Mouse (Mus musculus): ENCODE data around the gene Stx8.

Stx8 gene

DNA sequence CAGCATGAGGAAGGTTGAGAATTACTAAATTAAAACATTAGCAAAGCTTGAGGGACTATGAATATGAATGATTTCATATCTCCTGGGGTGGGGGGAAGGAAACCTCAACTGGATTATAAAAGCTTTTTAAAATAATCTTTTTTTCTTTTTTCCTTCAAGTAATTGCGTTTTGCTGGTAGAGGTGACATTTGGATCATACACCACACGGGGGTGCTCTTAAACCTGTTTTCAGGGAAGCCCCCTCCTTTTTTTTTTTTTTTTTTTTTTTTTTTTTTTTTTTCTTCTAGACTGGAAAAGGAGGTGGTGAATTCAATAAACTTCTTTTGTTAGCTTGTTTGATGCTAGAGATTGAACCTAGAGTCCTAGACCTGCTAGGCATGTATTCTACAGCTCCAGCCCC lies 9.3 kb downstream of the Stx8 start:
- DNase-seq (ENCODE audit: low spot score) = peak; percentile 52

DNA sequence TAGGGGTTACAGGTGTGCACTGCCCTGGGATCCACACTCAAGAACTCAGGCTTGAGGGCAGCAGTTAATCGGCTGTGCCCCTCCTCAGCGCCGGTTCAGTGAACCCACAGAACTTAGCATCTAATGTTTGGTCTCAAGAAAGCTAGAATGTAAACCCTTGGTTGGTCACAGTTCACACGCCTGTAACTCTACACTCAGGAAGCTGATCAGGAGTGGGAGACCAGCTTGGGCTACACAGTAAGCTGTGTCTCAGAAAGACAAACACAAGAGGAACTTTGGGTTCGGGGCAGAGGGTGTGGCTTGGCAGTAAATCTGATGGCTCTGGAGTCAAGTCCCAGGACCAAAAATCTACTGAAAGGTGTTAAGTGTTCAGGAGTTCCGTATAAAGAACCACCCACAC lies 17.6 kb downstream of the Stx8 start:
- no peak for DNase-seq (ENCODE audit: low spot score)

DNA sequence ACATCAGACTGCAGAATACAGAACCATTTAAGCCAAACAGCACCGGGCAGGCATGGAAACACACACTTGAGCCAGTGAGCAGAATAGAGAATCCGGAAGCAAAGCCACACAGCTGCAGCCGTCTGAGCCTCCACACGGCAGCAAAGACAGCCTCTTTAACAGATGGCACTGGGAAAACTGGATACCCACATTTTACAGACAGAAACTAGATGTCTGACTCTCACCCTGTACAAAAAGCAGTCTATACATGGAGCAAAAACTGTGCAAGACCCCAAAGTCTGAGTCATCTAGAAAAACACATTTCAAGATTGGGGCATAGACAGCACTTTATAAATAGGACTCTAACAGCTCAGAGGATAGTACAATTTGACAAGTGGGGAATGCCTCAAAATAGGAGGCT lies 25.2 kb downstream of the Stx8 start:
- DNase-seq (ENCODE audit: low spot score) = no peak

- no peak for DNase-seq (ENCODE audit: low spot score)
Observed at GRCm38 (mm10) chr11:67995965-67996364, 30.0 kb downstream of the Stx8 start.

DNA sequence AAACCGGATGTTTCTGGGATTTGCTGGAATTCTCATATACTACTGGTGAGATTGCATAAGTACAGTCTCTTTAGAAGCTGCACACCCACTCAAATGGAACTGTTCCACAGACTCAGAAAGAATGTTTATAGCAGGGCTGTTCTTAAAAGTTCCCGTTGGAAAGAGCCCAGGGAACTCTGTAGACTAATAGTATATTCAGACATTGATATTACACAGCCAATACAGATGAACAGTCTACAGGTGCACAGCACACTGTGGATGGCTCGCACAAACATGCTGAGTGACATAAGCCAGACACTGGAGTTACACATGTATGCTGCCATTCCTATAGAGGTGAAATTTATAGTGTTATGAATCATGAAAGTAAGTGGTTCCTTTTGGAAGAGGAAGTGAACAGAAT lies 32.9 kb downstream of the Stx8 start:
- no peak for DNase-seq (ENCODE audit: low spot score)

DNA sequence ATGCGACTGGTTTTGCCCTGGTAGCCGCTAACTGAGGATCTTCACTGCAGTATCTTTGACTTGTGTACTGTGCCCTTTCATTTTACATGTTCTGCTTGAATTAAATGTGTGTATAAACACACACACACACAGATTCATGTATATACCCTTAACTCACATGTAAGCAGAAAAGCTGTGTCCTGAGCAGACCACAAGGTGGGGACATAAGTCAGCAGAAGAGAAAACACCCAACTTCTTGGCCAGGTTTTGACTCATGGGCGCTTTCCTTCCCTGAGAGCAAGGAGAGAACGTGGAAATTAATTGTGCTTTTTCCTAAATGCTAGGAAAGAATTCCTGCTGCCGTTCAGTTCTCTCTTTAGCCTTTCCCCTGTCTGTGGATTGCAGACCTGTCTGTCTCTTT lies 33.6 kb downstream of the Stx8 start:
- DNase-seq (ENCODE audit: low spot score) = no peak

DNA sequence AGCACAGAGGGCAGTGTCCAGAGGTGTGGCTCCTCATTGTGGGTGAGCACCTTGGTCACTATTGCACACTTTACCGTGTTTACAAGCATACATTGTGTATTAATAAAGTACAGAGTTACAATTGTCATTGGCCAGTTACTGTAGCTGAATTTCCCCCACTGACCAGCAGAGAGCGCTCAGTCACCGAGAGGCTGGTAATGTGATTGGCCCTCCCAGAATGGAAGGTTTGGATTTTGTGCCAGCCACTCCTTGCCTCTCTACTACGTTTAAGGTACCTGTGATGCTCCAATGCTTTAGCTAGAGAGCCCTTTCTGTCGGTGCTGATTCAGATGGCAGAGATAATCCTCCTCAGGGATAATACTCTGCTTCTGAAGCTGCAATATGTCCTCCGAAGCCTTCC lies 38.2 kb downstream of the Stx8 start:
- DNase-seq (ENCODE audit: low spot score) = peak; percentile 82

- DNase-seq (ENCODE audit: low spot score) = no peak
Observed at GRCm38 (mm10) chr11:68006216-68006789, 40.3 kb downstream of the Stx8 start.

DNA sequence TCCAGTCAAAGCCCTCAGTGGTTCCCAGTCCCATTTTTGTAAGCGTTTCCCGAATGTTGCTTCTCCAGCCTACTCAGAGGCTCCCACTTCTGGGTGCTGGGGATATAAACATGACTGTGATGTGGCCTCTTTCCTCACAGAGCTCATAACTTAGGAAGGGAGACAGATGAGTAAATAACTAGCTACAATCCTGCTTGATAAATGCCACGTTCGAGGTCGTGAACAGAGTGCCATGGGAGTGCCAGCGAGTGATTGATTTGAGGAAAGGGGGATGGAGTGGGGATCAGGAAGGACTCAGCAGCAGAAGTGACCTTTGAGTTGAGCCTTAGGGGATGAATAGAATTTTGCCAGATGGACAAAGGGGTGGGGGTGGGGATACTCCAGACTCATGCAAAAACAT lies 41.7 kb downstream of the Stx8 start:
- no peak for DNase-seq (ENCODE audit: low spot score)

DNA sequence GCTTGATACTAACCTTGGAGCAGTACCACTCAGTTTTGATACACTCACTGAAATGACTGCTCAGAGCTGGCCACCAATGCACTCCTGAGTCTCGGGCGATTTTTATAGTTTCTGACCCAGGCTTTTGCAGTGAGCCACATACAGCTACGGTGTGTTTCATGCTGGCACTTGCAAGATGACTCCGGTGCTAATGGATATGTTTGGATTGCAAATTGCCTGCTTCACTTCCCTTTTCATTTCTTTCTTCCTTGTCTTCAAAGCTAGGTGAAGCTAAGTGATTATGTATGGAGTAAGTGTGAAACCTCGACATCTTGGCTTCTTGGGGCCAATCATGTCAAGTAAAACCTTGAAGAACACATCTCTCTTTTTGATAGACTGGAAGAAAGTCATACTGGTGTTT lies 43.4 kb downstream of the Stx8 start:
- DNase-seq (ENCODE audit: low spot score) = no peak

GRCm38 (mm10) chr11:68012207-68012606 lies 46.2 kb downstream of the Stx8 start:
- DNase-seq (ENCODE audit: low spot score) = no peak

DNA sequence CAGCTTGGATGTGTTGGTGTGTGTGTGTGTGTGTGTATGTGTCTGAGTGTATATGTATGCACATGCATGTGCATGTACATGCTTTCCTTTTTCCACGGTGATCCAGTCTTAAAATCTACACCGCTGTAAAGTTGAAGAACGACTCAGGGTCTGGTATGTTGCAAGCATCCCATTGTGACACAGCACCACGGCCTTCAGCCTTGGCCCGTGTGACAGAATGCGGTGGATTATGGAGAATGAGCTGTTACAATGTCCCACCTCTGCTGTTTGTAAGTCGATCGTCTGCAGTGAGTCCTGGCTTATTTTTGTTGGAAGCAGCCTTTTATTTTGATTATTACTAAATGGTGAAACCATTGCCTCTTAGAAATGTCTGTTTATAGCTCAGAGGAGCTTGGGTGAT lies 52.2 kb downstream of the Stx8 start:
- DNase-seq (ENCODE audit: low spot score) = no peak

- no peak for DNase-seq (ENCODE audit: low spot score)
Observed at GRCm38 (mm10) chr11:68019156-68019555, 53.2 kb downstream of the Stx8 start.

DNA sequence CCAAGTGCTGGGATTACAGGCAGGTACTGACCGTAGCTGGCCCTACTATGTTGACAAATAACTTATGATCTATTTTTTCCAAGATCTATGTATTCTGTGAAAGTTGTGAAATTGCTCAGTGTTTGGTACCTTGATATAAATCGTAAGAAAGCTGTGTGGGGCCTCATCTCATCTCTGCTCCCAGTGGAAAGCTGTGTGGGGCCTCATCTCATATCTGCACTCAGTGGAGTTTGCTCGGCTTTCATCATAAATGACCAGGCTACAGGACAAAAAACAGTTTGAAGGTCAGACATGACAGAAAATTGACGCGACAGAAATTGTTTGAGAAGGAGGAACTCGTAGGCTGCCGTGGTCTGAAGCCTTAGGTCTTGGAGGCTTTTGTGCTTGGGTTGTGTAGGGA lies 56.0 kb downstream of the Stx8 start:
- no peak for DNase-seq (ENCODE audit: low spot score)

DNA sequence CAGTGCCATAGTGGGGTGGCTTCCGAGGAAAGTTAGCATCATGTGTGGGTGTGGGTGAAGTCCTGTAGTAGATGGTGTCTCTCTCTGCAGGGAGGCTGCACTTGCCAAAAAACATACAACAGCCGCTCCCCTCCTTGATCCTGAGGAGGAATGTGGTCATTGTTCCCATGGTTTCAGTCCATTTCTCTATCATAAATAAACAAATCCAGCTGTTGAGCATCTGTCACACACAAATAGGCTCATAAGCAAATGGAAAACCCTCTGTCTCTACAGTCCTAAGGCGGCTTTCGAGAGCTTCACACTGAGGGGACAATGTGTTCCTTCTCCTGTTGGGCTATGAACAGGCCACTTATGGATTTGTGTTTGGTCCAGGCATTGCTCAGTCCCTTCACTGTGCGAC lies 56.9 kb downstream of the Stx8 start:
- DNase-seq (ENCODE audit: low spot score) = no peak

- DNase-seq (ENCODE audit: low spot score) = no peak
Observed at GRCm38 (mm10) chr11:68023811-68024369, 57.9 kb downstream of the Stx8 start.

GRCm38 (mm10) chr11:68026590-68026989 lies 60.6 kb downstream of the Stx8 start:
- DNase-seq (ENCODE audit: low spot score) = no peak

DNA sequence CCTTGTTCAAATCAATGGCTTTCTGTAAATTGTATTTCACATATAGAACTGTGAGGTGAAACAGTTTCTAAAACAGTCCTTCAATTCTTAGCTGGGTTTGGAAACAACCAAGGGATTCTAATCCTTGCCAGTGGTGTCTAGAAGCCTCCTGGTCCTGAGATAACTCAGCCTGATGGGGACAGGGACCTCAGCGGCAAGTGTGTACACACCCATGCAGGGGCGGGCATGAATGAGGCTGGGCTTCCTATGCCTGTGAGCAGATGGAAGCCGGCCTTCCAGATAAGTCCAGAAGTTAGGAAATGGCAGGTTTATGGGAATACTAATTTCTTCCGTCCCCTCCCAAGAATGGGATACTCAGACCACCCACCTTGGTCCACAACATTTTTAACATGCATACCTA lies 63.1 kb downstream of the Stx8 start:
- no peak for DNase-seq (ENCODE audit: low spot score)

DNA sequence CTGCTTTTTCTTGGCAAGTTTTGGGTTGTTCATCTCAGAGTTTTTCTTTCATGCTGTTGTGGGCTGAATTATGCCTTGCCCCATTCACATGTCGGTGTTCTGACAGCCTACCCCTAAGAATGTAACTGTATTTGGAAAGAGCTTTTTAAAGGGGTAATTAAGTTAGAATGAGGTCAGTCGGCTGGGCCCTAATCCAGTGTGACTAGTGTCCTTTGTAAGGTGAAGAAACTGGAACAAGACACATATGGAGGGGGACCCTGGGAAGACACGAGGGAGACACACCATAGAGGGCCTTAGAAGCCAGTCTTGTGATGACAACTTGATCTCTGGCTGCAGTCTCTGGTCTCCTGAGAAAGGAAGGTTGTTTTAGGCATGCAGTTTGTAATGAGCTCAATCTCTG lies 63.9 kb downstream of the Stx8 start:
- DNase-seq (ENCODE audit: low spot score) = no peak

DNA sequence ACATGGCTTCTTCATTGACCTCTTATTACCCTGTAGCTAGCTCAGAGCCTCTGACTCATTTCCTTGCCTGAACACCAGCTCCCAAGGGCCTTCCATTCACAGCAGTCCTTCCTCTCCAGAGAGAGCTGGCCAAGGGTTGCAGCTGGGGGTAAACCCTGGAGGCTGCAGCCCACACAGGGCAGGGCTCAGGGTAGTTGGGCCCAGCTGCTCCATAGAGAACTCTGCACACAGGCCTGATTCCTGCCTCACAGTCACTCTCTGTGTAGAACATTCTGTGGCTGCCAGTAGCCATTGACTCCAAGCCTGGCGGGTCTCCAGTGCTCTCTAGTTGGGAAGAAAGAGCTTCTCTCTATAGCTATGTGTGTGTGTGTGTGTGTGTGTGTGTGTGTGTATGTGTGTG lies 64.8 kb downstream of the Stx8 start:
- DNase-seq (ENCODE audit: low spot score) = no peak

DNA sequence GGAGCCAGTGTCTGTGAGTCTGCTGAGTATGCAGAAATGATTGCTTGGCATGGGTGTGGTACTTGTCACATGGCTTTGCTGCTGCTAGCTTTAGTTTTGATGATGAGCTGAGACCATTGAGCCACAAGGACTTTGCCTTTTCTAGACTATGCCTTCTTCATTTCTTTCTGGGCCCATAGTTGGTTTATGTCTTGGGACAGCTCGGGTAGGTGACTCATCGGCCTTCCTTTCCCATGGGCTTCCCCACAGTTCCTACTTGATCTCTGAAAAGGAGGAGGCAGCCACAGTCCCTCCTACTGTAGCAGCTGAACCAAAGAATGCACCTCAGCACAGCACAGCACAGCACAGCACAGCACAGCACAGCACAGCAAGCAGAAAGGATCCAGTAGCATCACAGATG lies 66.5 kb downstream of the Stx8 start:
- no peak for DNase-seq (ENCODE audit: low spot score)

- no peak for DNase-seq (ENCODE audit: low spot score)
Observed at GRCm38 (mm10) chr11:68033331-68033926, 67.4 kb downstream of the Stx8 start.

GRCm38 (mm10) chr11:68034422-68034821 lies 68.4 kb downstream of the Stx8 start:
- no peak for DNase-seq (ENCODE audit: low spot score)

DNA sequence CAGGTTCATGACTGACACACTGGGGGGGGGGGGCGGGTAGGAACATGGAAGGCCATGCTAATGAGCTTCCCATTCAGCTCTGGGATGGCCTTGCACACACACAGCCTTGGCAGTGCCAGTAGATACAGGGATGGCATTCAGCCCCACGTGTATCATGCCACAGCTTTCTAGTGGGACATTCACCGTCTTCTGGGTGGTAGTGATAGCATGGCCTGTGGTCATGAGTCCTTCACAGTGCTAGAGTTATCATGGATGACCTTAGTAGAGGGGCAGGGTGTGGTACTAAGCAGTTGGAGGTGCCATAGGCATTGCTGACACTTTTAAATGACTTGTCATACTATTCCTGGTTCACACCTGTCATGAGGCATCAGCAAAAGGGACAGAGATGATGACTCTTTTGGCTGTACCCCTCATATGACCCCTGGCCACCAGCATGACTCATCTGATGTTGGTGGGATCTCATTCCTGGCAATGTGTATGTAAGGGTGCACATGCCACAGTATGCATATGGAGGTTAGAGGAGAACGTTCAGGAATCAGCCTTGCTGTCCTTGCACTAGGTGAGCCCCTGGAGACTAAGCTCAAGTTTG lies 69.4 kb downstream of the Stx8 start:
- DNase-seq (ENCODE audit: low spot score) = no peak

Data from testis, postnatal 10 days (tissue).